Mouse (Mus musculus) lung, adult 2 months (tissue): Measurements from ENCODE around the gene Ino80b.

Experiments used
- CTCF ChIP-seq: fragments of 200-500 bp; IDR thresholded peaks from 2 replicates; pipeline ENCODE4 v1.5.1; 2011; ENCODE audit warnings: mild to moderate bottlenecking, low read length, control low read depth; ENCODE audit not compliant: insufficient read depth
- POLR2A ChIP-seq: fragments of 200-500 bp; IDR thresholded peaks from 2 replicates; pipeline ENCODE4 v1.6.1; 2011; ENCODE audit warnings: low read depth, mild to moderate bottlenecking, control low read depth, low read length, borderline replicate concordance; ENCODE audit errors: extremely low read depth

- TF ChIP-seq CTCF = no peak
- TF ChIP-seq POLR2A = peak; percentile 75; the same call in 1 of the 2 replicates
Observed at GRCm38 (mm10) chr6:83120930-83121862, 4.0 kb downstream of the Ino80b start, which contains the start of gene Wbp1.
